Mouse (Mus musculus) midbrain, embryonic 13.5 days (tissue): Measurements from ENCODE around the gene Foxk1. TPM values are rescaled to one million over a fixed set of nuclear protein-coding genes. Genes with fewer than 3 reads are reported as not detected.

Source experiments
- ATAC-seq: fragments of 200-750 bp; cut with Nextera tagmentation; 2 replicates; pipeline ENCODE4 v1.8.0; 2017; ENCODE audit warnings: mild to moderate bottlenecking, moderate TSS enrichment, moderate library complexity
- H3K27ac ChIP-seq: fragments of 300-500 bp; sonication (generic); 2 replicates; pipeline ENCODE4 v1.5.1; 2015; ENCODE audit warnings: inconsistent platforms, mild to moderate bottlenecking, moderate library complexity
- H3K27me3 ChIP-seq: fragments of 300-500 bp; sonication (generic); 2 replicates; pipeline ENCODE4 v1.6.1; 2015; ENCODE audit warnings: mild to moderate bottlenecking, inconsistent platforms
- H3K36me3 ChIP-seq: fragments of 300-500 bp; sonication (generic); 2 replicates; pipeline ENCODE4 v1.6.1; 2015; ENCODE audit warnings: mild to moderate bottlenecking, inconsistent platforms
- H3K4me1 ChIP-seq: fragments of 300-500 bp; sonication (generic); replicated peaks from 2 replicates; pipeline ENCODE4 v1.6.1; 2015; ENCODE audit warnings: inconsistent platforms
- H3K4me2 ChIP-seq: fragments of 300-500 bp; sonication (generic); replicated peaks from 2 replicates; pipeline ENCODE4 v1.6.1; 2015; ENCODE audit warnings: moderate library complexity, mild to moderate bottlenecking, inconsistent platforms
- H3K4me3 ChIP-seq: fragments of 300-500 bp; sonication (generic); replicated peaks from 2 replicates; pipeline ENCODE4 v1.5.1; 2015; ENCODE audit warnings: mild to moderate bottlenecking, inconsistent platforms
- H3K9ac ChIP-seq: fragments of 300-500 bp; sonication (generic); replicated peaks from 2 replicates; pipeline ENCODE4 v1.6.1; 2015; ENCODE audit warnings: mild to moderate bottlenecking, inconsistent platforms
- H3K9me3 ChIP-seq: fragments of 300-500 bp; sonication (generic); 2 replicates; pipeline ENCODE4 v1.6.1; 2016; ENCODE audit warnings: mild to moderate bottlenecking, inconsistent platforms
- WGBS: fragments of 180-500 bp; shearing (Covaris S2); methylation state at CpG from one replicate; pipeline ENCODE4 v1.1.7; 2015; 5-methylcytosine and 5-hydroxymethylcytosine counted together
- polyA plus RNA-seq: library from polyadenylated mRNA; unstranded; fragments of >200 nt; fragmentation: Nextera tagmentation; extraction: Ambion mirVana; gene quantifications from 2 replicates; pipeline ENCODE4 v1.2.1, GENCODE M21; 2015

The Foxk1 gene
- polyA plus RNA-seq, 1 experiment from 2014 or later: 5.1 TPM

GRCm38 (mm10) chr5:142456318-142456717 is 55.0 kb downstream of the Foxk1 start:
- Histone ChIP-seq H3K4me1 (no peaks in the 10 kb centered on the region), H3K9me3 (no peaks in the 10 kb centered on the region), H3K27ac (no peak overlapping the region), H3K4me3 (no peak overlapping the region), H3K36me3 (peaks cover 74% of the 10 kb centered on the region), H3K9ac (no peak overlapping the region), H3K27me3 (no peaks in the 10 kb centered on the region), H3K4me2 (no peak overlapping the region)
- ATAC-seq: no peak
- WGBS: 77% methylated on average over 15 of the region's 15 CpGs

- no peak overlapping the region for H3K9ac ChIP-seq
- 82% methylated on average over 10 of the region's 10 CpGs for WGBS
- peaks cover 71% of the 10 kb centered on the region for H3K36me3 ChIP-seq
- ATAC-seq: no peak
- no peak overlapping the region; the same call in 1 of the 2 replicates for H3K27ac ChIP-seq
- no peaks in the 10 kb centered on the region for H3K4me1 ChIP-seq
- no peak overlapping the region for H3K4me3 ChIP-seq
- no peak overlapping the region for H3K4me2 ChIP-seq
- no peaks in the 10 kb centered on the region for H3K9me3 ChIP-seq
- no peaks in the 10 kb centered on the region for H3K27me3 ChIP-seq
These were observed 56.0 kb downstream of the Foxk1 start for GRCm38 (mm10) chr5:142457345-142457744.

- H3K9me3 ChIP-seq: no peaks in the 10 kb centered on the region
- H3K36me3 ChIP-seq: peaks cover 55% of the 10 kb centered on the region
- H3K27ac ChIP-seq: no peak overlapping the region
- H3K27me3 ChIP-seq: no peaks in the 10 kb centered on the region
- H3K4me1 ChIP-seq: peaks cover 6% of the 10 kb centered on the region; the same call in 1 of the 2 replicates
- WGBS: 92% methylated on average over 17 of the region's 17 CpGs
- H3K9ac ChIP-seq: no peak overlapping the region
- no peak for ATAC-seq
- H3K4me2 ChIP-seq: no peak overlapping the region
- H3K4me3 ChIP-seq: no peak overlapping the region
These were observed 57.7 kb downstream of the Foxk1 start for GRCm38 (mm10) chr5:142458791-142459557.

- Histone ChIP-seq H3K4me3 (no peak overlapping the region), H3K9ac (no peak overlapping the region), H3K9me3 (no peaks in the 10 kb centered on the region), H3K36me3 (peaks cover 46% of the 10 kb centered on the region), H3K4me2 (no peak overlapping the region), H3K4me1 (peaks cover 13% of the 10 kb centered on the region), H3K27ac (no peak overlapping the region), H3K27me3 (no peaks in the 10 kb centered on the region)
- WGBS: 78% methylated on average over 5 of the region's 5 CpGs
- no peak for ATAC-seq
These were observed 58.5 kb downstream of the Foxk1 start for GRCm38 (mm10) chr5:142459834-142460233.

- Histone ChIP-seq H3K27ac (no peak overlapping the region), H3K4me3 (no peak overlapping the region), H3K9ac (no peak overlapping the region), H3K27me3 (no peaks in the 10 kb centered on the region), H3K4me2 (no peak overlapping the region), H3K9me3 (no peaks in the 10 kb centered on the region), H3K4me1 (peaks cover 18% of the 10 kb centered on the region), H3K36me3 (peaks cover 30% of the 10 kb centered on the region)
- ATAC-seq: no peak
- 97% methylated on average over 7 of the region's 7 CpGs for WGBS
These were observed 60.8 kb downstream of the Foxk1 start for GRCm38 (mm10) chr5:142461942-142462640.

- WGBS: 98% methylated on average over 2 of the region's 2 CpGs
- H3K4me2 ChIP-seq: 0 out of 2 replicates have a peak overlapping the region, but pooled peaks have one; percentile 91
- H3K36me3 ChIP-seq: peaks cover 29% of the 10 kb centered on the region
- no peaks in the 10 kb centered on the region for H3K27me3 ChIP-seq
- H3K9ac ChIP-seq: no peak overlapping the region
- peak overlapping the region; percentile 87; the same call in 1 of the 2 replicates for H3K27ac ChIP-seq
- no peaks in the 10 kb centered on the region for H3K9me3 ChIP-seq
- ATAC-seq: no peak
- no peak overlapping the region for H3K4me3 ChIP-seq
- peaks cover 18% of the 10 kb centered on the region for H3K4me1 ChIP-seq
These were observed 61.3 kb downstream of the Foxk1 start for GRCm38 (mm10) chr5:142462641-142462948.

- Histone ChIP-seq H3K4me1 (peaks cover 18% of the 10 kb centered on the region), H3K27me3 (no peaks in the 10 kb centered on the region), H3K27ac (peak overlapping the region; percentile 87), H3K4me2 (peak overlapping the region; percentile 91), H3K9ac (peak overlapping the region; percentile 70; the same call in 1 of the 2 replicates), H3K4me3 (peak overlapping the region; percentile 79), H3K9me3 (no peaks in the 10 kb centered on the region), H3K36me3 (peaks cover 29% of the 10 kb centered on the region)
- 88% methylated on average over 6 of the region's 6 CpGs for WGBS
- ATAC-seq: peak; percentile 17; the same call in 1 of the 2 replicates
These were observed 61.7 kb downstream of the Foxk1 start for GRCm38 (mm10) chr5:142463011-142463410.

GRCm38 (mm10) chr5:142463461-142464454 is 62.5 kb downstream of the Foxk1 start, which contains the start of gene Ap5z1:
Gene Ap5z1, plus strand, starts transcription at chr5:142463944.
- no peaks in the 10 kb centered on the region for H3K27me3 ChIP-seq
- H3K4me3 ChIP-seq: peak within 1 kb of the TSS; percentile 79
- H3K36me3 ChIP-seq: peaks cover 30% of the 10 kb centered on the region
- no peaks in the 10 kb centered on the region for H3K9me3 ChIP-seq
- peak within 1 kb of the TSS; percentile 87 for H3K27ac ChIP-seq
- H3K9ac ChIP-seq: peak within 1 kb of the TSS; percentile 78
- peak within 1 kb of the TSS; percentile 91 for H3K4me2 ChIP-seq
- WGBS: 2% methylated on average over 60 of the region's 60 CpGs
- H3K4me1 ChIP-seq: peaks cover 18% of the 10 kb centered on the region
- ATAC-seq: peak; percentile 88

- Histone ChIP-seq H3K27me3 (no peaks in the 10 kb centered on the region), H3K4me2 (no peak overlapping the region), H3K9me3 (no peaks in the 10 kb centered on the region), H3K4me3 (no peak overlapping the region), H3K9ac (no peak overlapping the region), H3K4me1 (peaks cover 13% of the 10 kb centered on the region), H3K27ac (no peak overlapping the region), H3K36me3 (peaks cover 61% of the 10 kb centered on the region)
- ATAC-seq: no peak
- 95% methylated on average over 13 of the region's 13 CpGs for WGBS
These were observed 67.1 kb downstream of the Foxk1 start for GRCm38 (mm10) chr5:142468375-142468774.

- H3K27me3 ChIP-seq: no peaks in the 10 kb centered on the region
- 92% methylated on average over 11 of the region's 11 CpGs for WGBS
These were observed 68.5 kb downstream of the Foxk1 start for GRCm38 (mm10) chr5:142469796-142470195.

GRCm38 (mm10) chr5:142473696-142474095 is 72.4 kb downstream of the Foxk1 start:
- peaks cover 76% of the 10 kb centered on the region for H3K36me3 ChIP-seq
- no peak for ATAC-seq
- WGBS: 63% methylated on average over 10 of the region's 10 CpGs

More at GRCm38 (mm10) chr5:142469796-142470195, 68.5 kb downstream of the Foxk1 start:
- no peaks in the 10 kb centered on the region for H3K9me3 ChIP-seq
- H3K4me1 ChIP-seq: peaks cover 5% of the 10 kb centered on the region
- no peak overlapping the region for H3K9ac ChIP-seq
- H3K27ac ChIP-seq: no peak overlapping the region
- no peak for ATAC-seq
- H3K4me3 ChIP-seq: no peak overlapping the region
- no peak overlapping the region for H3K4me2 ChIP-seq
- H3K36me3 ChIP-seq: peaks cover 72% of the 10 kb centered on the region

More at GRCm38 (mm10) chr5:142473696-142474095, 72.4 kb downstream of the Foxk1 start:
- no peaks in the 10 kb centered on the region for H3K27me3 ChIP-seq
- no peak overlapping the region for H3K4me3 ChIP-seq
- H3K4me2 ChIP-seq: no peak overlapping the region
- no peak overlapping the region for H3K27ac ChIP-seq
- H3K9ac ChIP-seq: no peak overlapping the region
- no peaks in the 10 kb centered on the region for H3K4me1 ChIP-seq
- H3K9me3 ChIP-seq: no peaks in the 10 kb centered on the region
